Mouse (Mus musculus) macrophage (primary cell): ENCODE results near the gene Fbxo7. TPM values are rescaled to one million over a fixed set of nuclear protein-coding genes. Genes with fewer than 3 reads are reported as not detected.
A peak's percentile ranks its signal among the peaks of the same experiment; 100 is the strongest.

Experiments
- H3K27ac ChIP-seq: fragments of 350-480 bp; formaldehyde crosslinking; 2 replicates; pipeline ENCODE4 v1.9.0; 2021
- H3K36me3 ChIP-seq: fragments of 350-480 bp; formaldehyde crosslinking; 2 replicates; pipeline ENCODE4 v1.9.0; 2021; ENCODE audit errors: inconsistent target
- H3K4me3 ChIP-seq: fragments of 350-480 bp; formaldehyde crosslinking; 2 replicates; pipeline ENCODE4 v1.9.0; 2021; ENCODE audit errors: inconsistent target
- H3K79me2 ChIP-seq: fragments of 350-480 bp; formaldehyde crosslinking; 2 replicates; pipeline ENCODE4 v1.9.0; 2021; ENCODE audit errors: inconsistent target
- WGBS: methylation state at CpG from one replicate; pipeline ENCODE4 v1.1.7; 2026; ENCODE audit warnings: inconsistent platforms; ENCODE audit not compliant: missing documents; 5-methylcytosine and 5-hydroxymethylcytosine counted together
- polyA plus RNA-seq: library from polyadenylated mRNA; stranded (reverse); fragments of 250-400 nt; gene quantifications from 3 replicates; pipeline ENCODE4 v1.2.4, GENCODE M21; 2018; ENCODE audit warnings: inconsistent platforms
- total RNA-seq, 78 experiments: library from RNA; depleted of rRNA; stranded (reverse); fragments of 250-400 nt; gene quantifications; 1 replicate in 9 of 78; 2 replicates in 24 of 78; 3 replicates in 43 of 78; 4 replicates in 2 of 78; pipeline ENCODE4 v1.2.4; 2018; ENCODE audit warnings: inconsistent platforms in 56 of 78

The Fbxo7 gene
- total RNA-seq (2018; cell fraction: chromatin; rRNA removed): 100 to 1,000 TPM in 2 of 26 experiments, 10 to 100 TPM in 24; 45.8 to 108 (median 75.4) TPM
- 10 to 100 TPM; 14.2 to 29.5 (median 20.5) TPM for total RNA-seq (2018; cell fraction: cytosol; rRNA removed)
- 100 to 1,000 TPM in 1 of 26 experiments, 10 to 100 TPM in 25; 31.2 to 113 (median 42.6) TPM for total RNA-seq (2018; cell fraction: nucleus; rRNA removed)
- 13.1 to 21.3 TPM (median 16.4 TPM) in 3 replicates for polyA plus RNA-seq

- under 1% methylated on average over 73 of the region's 82 CpGs for WGBS
- peaks cover 47% of the 10 kb centered on the region for H3K79me2 ChIP-seq
- peak within 1 kb of the TSS; percentile 69 for H3K4me3 ChIP-seq
Measured at GRCm38 (mm10) chr10:86021749-86022473, at the start of gene Fbxo7. Gene Fbxo7 (plus strand): TSS chr10:86021972.

GRCm38 (mm10) chr10:85972915-85973314 lies 48.9 kb upstream of the Fbxo7 start:
- H3K79me2 ChIP-seq: no peaks in the 10 kb centered on the region
- no peak overlapping the region for H3K27ac ChIP-seq
- no peaks in the 10 kb centered on the region for H3K36me3 ChIP-seq
- H3K4me3 ChIP-seq: no peak overlapping the region
- WGBS: 94% methylated on average over 4 of the region's 4 CpGs

More at GRCm38 (mm10) chr10:86021749-86022473, at the start of gene Fbxo7:
- H3K27ac ChIP-seq: peak within 1 kb of the TSS; percentile 38
- H3K36me3 ChIP-seq: 0 out of 2 replicates have a peak, but pooled peaks cover 8% of the 10 kb centered on the region

- WGBS: 8% methylated on average over 6 of the region's 6 CpGs
- Histone ChIP-seq H3K79me2 (no peaks in the 10 kb centered on the region), H3K4me3 (no peak overlapping the region), H3K27ac (no peak overlapping the region), H3K36me3 (no peaks in the 10 kb centered on the region)
Measured at GRCm38 (mm10) chr10:85989412-85990115, 32.2 kb upstream of the Fbxo7 start.

- WGBS: 23% methylated on average over 4 of the region's 4 CpGs
- Histone ChIP-seq H3K27ac (no peak overlapping the region), H3K36me3 (no peaks in the 10 kb centered on the region), H3K79me2 (no peaks in the 10 kb centered on the region), H3K4me3 (no peak overlapping the region)
Measured at GRCm38 (mm10) chr10:85992412-85992811, 29.4 kb upstream of the Fbxo7 start.

GRCm38 (mm10) chr10:85993836-85994235 lies 27.9 kb upstream of the Fbxo7 start:
- WGBS: 93% methylated on average over 6 of the region's 9 CpGs
- Histone ChIP-seq H3K36me3 (no peaks in the 10 kb centered on the region), H3K79me2 (no peaks in the 10 kb centered on the region), H3K27ac (no peak overlapping the region), H3K4me3 (no peak overlapping the region)

GRCm38 (mm10) chr10:85994543-85995104 lies 27.1 kb upstream of the Fbxo7 start:
- Histone ChIP-seq H3K27ac (no peak overlapping the region), H3K79me2 (no peaks in the 10 kb centered on the region), H3K36me3 (no peaks in the 10 kb centered on the region), H3K4me3 (no peak overlapping the region)
- WGBS: 91% methylated on average over 5 of the region's 5 CpGs

GRCm38 (mm10) chr10:86000447-86000846 lies 21.3 kb upstream of the Fbxo7 start:
- Histone ChIP-seq H3K36me3 (no peaks in the 10 kb centered on the region), H3K79me2 (no peaks in the 10 kb centered on the region), H3K27ac (no peak overlapping the region), H3K4me3 (no peak overlapping the region)
- 70% methylated on average over 4 of the region's 4 CpGs for WGBS

GRCm38 (mm10) chr10:86006455-86006854 lies 15.3 kb upstream of the Fbxo7 start:
- 81% methylated on average over 5 of the region's 5 CpGs for WGBS
- Histone ChIP-seq H3K27ac (no peak overlapping the region), H3K4me3 (no peak overlapping the region), H3K36me3 (no peaks in the 10 kb centered on the region), H3K79me2 (no peaks in the 10 kb centered on the region)

GRCm38 (mm10) chr10:86009688-86010087 lies 12.1 kb upstream of the Fbxo7 start:
- 97% methylated on average over 2 of the region's 2 CpGs for WGBS
- Histone ChIP-seq H3K4me3 (no peak overlapping the region), H3K79me2 (no peaks in the 10 kb centered on the region), H3K36me3 (no peaks in the 10 kb centered on the region), H3K27ac (no peak overlapping the region)

- Histone ChIP-seq H3K36me3 (no peaks in the 10 kb centered on the region), H3K79me2 (no peaks in the 10 kb centered on the region), H3K4me3 (no peak overlapping the region), H3K27ac (no peak overlapping the region)
- WGBS: 2% methylated on average over 6 of the region's 6 CpGs
Measured at GRCm38 (mm10) chr10:86010636-86011035, 11.1 kb upstream of the Fbxo7 start.

GRCm38 (mm10) chr10:86011172-86011571 lies 10.6 kb upstream of the Fbxo7 start:
- H3K79me2 ChIP-seq: no peaks in the 10 kb centered on the region
- H3K4me3 ChIP-seq: no peak overlapping the region
- H3K36me3 ChIP-seq: no peaks in the 10 kb centered on the region
- no peak overlapping the region for H3K27ac ChIP-seq
- 4% methylated on average over 2 of the region's 2 CpGs for WGBS

GRCm38 (mm10) chr10:86011781-86012180 lies 10.0 kb upstream of the Fbxo7 start, which contains the start of gene Bpifc:
Gene Bpifc (minus strand): TSS chr10:86011895.
- H3K79me2 ChIP-seq: no peaks in the 10 kb centered on the region
- WGBS: 50% methylated on average over 2 of the region's 2 CpGs
- H3K27ac ChIP-seq: no peak within 1 kb of the TSS
- no peak within 1 kb of the TSS for H3K4me3 ChIP-seq
- no peaks in the 10 kb centered on the region for H3K36me3 ChIP-seq

- Histone ChIP-seq H3K27ac (no peak overlapping the region), H3K79me2 (peaks cover 6% of the 10 kb centered on the region), H3K4me3 (no peak overlapping the region), H3K36me3 (no peaks in the 10 kb centered on the region)
- 97% methylated on average over 7 of the region's 7 CpGs for WGBS
Measured at GRCm38 (mm10) chr10:86017781-86018180, 4.0 kb upstream of the Fbxo7 start.

GRCm38 (mm10) chr10:86018813-86019212 lies 3.0 kb upstream of the Fbxo7 start:
- 50% methylated on average over 4 of the region's 5 CpGs for WGBS
- Histone ChIP-seq H3K27ac (no peak overlapping the region), H3K4me3 (no peak overlapping the region), H3K79me2 (peaks cover 16% of the 10 kb centered on the region), H3K36me3 (no peaks in the 10 kb centered on the region)

- Histone ChIP-seq H3K27ac (no peak overlapping the region), H3K4me3 (no peak overlapping the region)
- WGBS: 2% methylated on average over 3 of the region's 3 CpGs
Measured at GRCm38 (mm10) chr10:86021408-86021748, 394 bp upstream of the Fbxo7 start.

More at GRCm38 (mm10) chr10:86021408-86021748, 394 bp upstream of the Fbxo7 start:
- Histone ChIP-seq H3K79me2 (peaks cover 42% of the 10 kb centered on the region), H3K36me3 (0 out of 2 replicates have a peak, but pooled peaks cover 3% of the 10 kb centered on the region)
